Mouse (Mus musculus): ENCODE measurements around the gene Fam71a.

Fam71a gene

GRCm38 (mm10) chr1:191164717-191165116, at the start of gene Fam71a:
TSS of gene Fam71a (minus strand) at chr1:191164817.
- no peak for DNase-seq

GRCm38 (mm10) chr1:191211096-191211495, 46.5 kb upstream of the Fam71a start:
- no peak for DNase-seq

GRCm38 (mm10) chr1:191205791-191206190, 41.2 kb upstream of the Fam71a start:
- DNase-seq = no peak

- DNase-seq = no peak
Observed at GRCm38 (mm10) chr1:191204876-191205275, 40.3 kb upstream of the Fam71a start.

GRCm38 (mm10) chr1:191203496-191203895, 38.9 kb upstream of the Fam71a start:
- no peak for DNase-seq

- DNase-seq = no peak
Observed at GRCm38 (mm10) chr1:191202208-191202952, 37.8 kb upstream of the Fam71a start.

- DNase-seq = no peak
Observed at GRCm38 (mm10) chr1:191200816-191201602, 36.4 kb upstream of the Fam71a start.

- no peak for DNase-seq
Observed at GRCm38 (mm10) chr1:191197916-191198315, 33.3 kb upstream of the Fam71a start.

- DNase-seq = no peak
Observed at GRCm38 (mm10) chr1:191196016-191196415, 31.4 kb upstream of the Fam71a start.

GRCm38 (mm10) chr1:191193657-191194424, 29.2 kb upstream of the Fam71a start:
- no peak for DNase-seq

GRCm38 (mm10) chr1:191192751-191193150, 28.1 kb upstream of the Fam71a start:
- DNase-seq = no peak

- DNase-seq = no peak
Observed at GRCm38 (mm10) chr1:191192213-191192612, 27.6 kb upstream of the Fam71a start.

- peak; percentile 30 to 38 for DNase-seq
Observed at GRCm38 (mm10) chr1:191189671-191190372, 25.2 kb upstream of the Fam71a start.

- DNase-seq = no peak
Observed at GRCm38 (mm10) chr1:191186386-191186770, 21.8 kb upstream of the Fam71a start.

- no peak for DNase-seq
Observed at GRCm38 (mm10) chr1:191185761-191186385, 21.3 kb upstream of the Fam71a start.

- DNase-seq = peak; percentile 8 to 37
Observed at GRCm38 (mm10) chr1:191184841-191185251, 20.2 kb upstream of the Fam71a start.

- DNase-seq = peak; percentile 21 to 43
Observed at GRCm38 (mm10) chr1:191184066-191184815, 19.6 kb upstream of the Fam71a start.

- DNase-seq = peak; percentile 79 to 88
Observed at GRCm38 (mm10) chr1:191183163-191184065, 18.8 kb upstream of the Fam71a start.

- DNase-seq = peak; percentile 62 to 64
Observed at GRCm38 (mm10) chr1:191182431-191183162, 18.0 kb upstream of the Fam71a start.

All from cerebellum, adult 18-20 months (tissue).